Mouse (Mus musculus): Measurements from ENCODE around the gene Rita1.

Gene Rita1

GRCm38 (mm10) chr5:120570289-120570897 is 42.0 kb downstream of the Rita1 start:
- DNase-seq (ENCODE audit: low spot score) = no peak

GRCm38 (mm10) chr5:120569791-120570190 is 42.6 kb downstream of the Rita1 start:
- DNase-seq (ENCODE audit: low spot score) = no peak

GRCm38 (mm10) chr5:120568964-120569363 is 43.4 kb downstream of the Rita1 start:
- no peak for DNase-seq (ENCODE audit: low spot score)

GRCm38 (mm10) chr5:120568336-120568768 is 44.0 kb downstream of the Rita1 start:
- no peak for DNase-seq (ENCODE audit: low spot score)

- no peak for DNase-seq (ENCODE audit: low spot score)
Measured at GRCm38 (mm10) chr5:120567761-120568211, 44.6 kb downstream of the Rita1 start.

GRCm38 (mm10) chr5:120567253-120567701 is 45.1 kb downstream of the Rita1 start:
- peak; percentile 52 for DNase-seq (ENCODE audit: low spot score)

GRCm38 (mm10) chr5:120566681-120567252 is 45.6 kb downstream of the Rita1 start:
- DNase-seq (ENCODE audit: low spot score) = no peak

- no peak for DNase-seq (ENCODE audit: low spot score)
Measured at GRCm38 (mm10) chr5:120566101-120566500, 46.3 kb downstream of the Rita1 start.

GRCm38 (mm10) chr5:120565171-120565905 is 47.1 kb downstream of the Rita1 start:
- no peak for DNase-seq (ENCODE audit: low spot score)

- DNase-seq (ENCODE audit: low spot score) = no peak
Measured at GRCm38 (mm10) chr5:120563914-120564311, 48.5 kb downstream of the Rita1 start.

GRCm38 (mm10) chr5:120562956-120563913 is 49.2 kb downstream of the Rita1 start:
- DNase-seq (ENCODE audit: low spot score) = peak; percentile 66

- peak; percentile 51 for DNase-seq (ENCODE audit: low spot score)
Measured at GRCm38 (mm10) chr5:120560616-120561311, 51.6 kb downstream of the Rita1 start.

GRCm38 (mm10) chr5:120560129-120560615 is 52.2 kb downstream of the Rita1 start:
- DNase-seq (ENCODE audit: low spot score) = no peak

- no peak for DNase-seq (ENCODE audit: low spot score)
Measured at GRCm38 (mm10) chr5:120558762-120559161, 53.6 kb downstream of the Rita1 start.

GRCm38 (mm10) chr5:120558041-120558440 is 54.3 kb downstream of the Rita1 start:
- DNase-seq (ENCODE audit: low spot score) = no peak

- no peak for DNase-seq (ENCODE audit: low spot score)
Measured at GRCm38 (mm10) chr5:120555871-120556270, 56.5 kb downstream of the Rita1 start.

GRCm38 (mm10) chr5:120550673-120551072 is 61.7 kb downstream of the Rita1 start:
- DNase-seq (ENCODE audit: low spot score) = no peak

- no peak for DNase-seq (ENCODE audit: low spot score)
Measured at GRCm38 (mm10) chr5:120550137-120550536, 62.3 kb downstream of the Rita1 start.

- DNase-seq (ENCODE audit: low spot score) = no peak
Measured at GRCm38 (mm10) chr5:120548236-120548850, 64.0 kb downstream of the Rita1 start.

Measured in lung, postnatal 25 days (tissue).